Mouse (Mus musculus): ENCODE results near the gene Trim25. TPM values are rescaled to one million over a fixed set of nuclear protein-coding genes. Genes with fewer than 3 reads are reported as not detected.

Gene Trim25
- 3.1 and 3.6 TPM in 2 replicates for polyA plus RNA-seq (2016; fragmentation: Nextera tagmentation; extraction: Ambion mirVana)

DNA sequence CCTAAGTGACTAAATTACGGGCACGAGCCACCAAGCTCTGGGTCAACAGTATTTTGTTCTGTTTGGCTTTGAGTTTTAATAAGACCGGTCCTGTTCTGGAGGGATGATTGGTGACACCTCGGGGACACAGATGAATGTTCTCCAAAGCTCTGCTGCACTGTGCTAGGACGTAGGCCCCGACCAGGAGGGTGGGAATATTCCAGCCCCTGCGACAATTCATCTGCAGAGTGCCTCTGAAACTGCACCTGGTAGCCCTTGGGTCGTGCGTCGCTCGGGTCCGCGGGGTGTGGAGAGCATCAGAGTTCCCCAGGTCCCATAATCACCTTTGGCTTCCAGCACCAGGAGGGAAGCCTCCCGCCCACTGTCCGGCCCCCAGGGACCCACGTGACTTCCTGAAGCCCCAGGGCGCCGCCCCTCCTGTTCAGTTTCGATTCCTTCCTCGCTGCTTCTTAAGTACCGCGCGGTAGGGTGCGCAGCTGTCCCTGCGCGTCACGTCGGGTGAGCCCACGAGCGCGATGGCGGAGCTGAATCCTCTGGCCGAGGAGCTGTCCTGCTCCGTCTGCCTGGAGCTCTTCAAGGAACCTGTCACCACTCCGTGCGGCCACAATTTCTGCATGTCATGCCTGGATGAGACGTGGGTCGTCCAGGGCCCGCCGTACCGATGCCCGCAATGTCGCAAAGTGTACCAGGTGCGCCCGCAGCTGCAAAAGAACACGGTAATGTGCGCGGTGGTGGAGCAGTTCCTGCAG, at the start of gene Trim25:
Trim25 (plus strand) TSS at position 403 of the 749 bp plus-strand sequence.
- peaks cover 11% of the 10 kb centered on the region; the same call in 1 of the 2 replicates for H3K4me1 ChIP-seq
- H3K36me3 ChIP-seq: no peaks in the 10 kb centered on the region
- peak within 1 kb of the TSS; percentile 6; the same call in 1 of the 2 replicates for H3K27ac ChIP-seq (replicated peaks)
- H3K9ac ChIP-seq (replicated peaks): peak within 1 kb of the TSS; percentile 31; the same call in 1 of the 2 replicates
- peaks cover 30% of the 10 kb centered on the region for H3K27me3 ChIP-seq
- WGBS: 3% methylated on average over 48 of the region's 48 CpGs
- H3K4me2 ChIP-seq (replicated peaks): peak within 1 kb of the TSS; percentile 56
- H3K9me3 ChIP-seq: no peaks in the 10 kb centered on the region
- ATAC-seq (ENCODE audit: low FRiP score, low read depth): peak; percentile 34; the same call in 1 of the 2 replicates
- H3K4me3 ChIP-seq: peak within 1 kb of the TSS; percentile 44

DNA sequence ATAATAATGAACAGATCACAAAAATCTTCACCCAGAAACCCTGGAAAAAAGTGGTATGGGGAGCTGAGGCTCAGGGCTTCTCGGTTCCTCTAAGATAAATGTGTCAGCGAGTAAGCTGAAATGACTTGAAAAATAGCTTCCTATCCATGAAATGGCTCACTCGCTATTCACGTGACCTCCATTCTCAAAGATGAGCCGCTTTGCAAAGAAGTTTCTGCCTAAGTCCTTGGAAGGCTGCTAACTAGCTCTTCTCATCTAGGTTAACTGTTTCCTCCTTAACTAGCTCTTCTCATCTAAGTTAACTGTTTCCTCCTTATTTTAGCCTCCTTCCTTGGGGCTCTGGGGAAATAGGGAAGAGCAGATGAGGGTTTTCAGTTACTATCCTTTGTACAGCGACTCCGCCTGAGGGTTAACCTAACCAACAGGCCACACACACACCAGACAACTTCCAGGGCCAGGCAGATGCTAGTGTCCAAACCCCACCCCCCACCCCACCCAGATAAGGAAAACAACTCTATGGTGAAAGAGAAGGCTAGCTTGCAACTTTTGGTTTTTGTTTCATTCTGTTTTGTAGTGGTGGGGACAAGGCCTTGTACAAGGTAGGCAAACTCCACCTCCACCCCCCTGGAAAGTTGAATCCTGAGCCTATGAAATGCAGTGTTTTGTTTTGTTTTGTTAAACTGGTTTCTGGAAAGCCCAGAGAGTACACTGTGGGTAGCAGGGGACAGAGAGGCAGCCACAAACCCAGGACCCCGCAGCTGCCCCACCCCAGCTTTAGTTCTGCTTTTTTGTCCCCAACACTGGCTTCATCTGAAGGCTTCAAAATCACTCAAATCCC, 49.2 kb upstream of the Trim25 start:
- Histone ChIP-seq H3K9ac (replicated peaks) (no peak overlapping the region), H3K4me2 (replicated peaks) (no peak overlapping the region), H3K4me1 (peaks cover 13% of the 10 kb centered on the region), H3K4me3 (no peak overlapping the region), H3K27me3 (no peaks in the 10 kb centered on the region), H3K9me3 (no peaks in the 10 kb centered on the region), H3K36me3 (peaks cover 34% of the 10 kb centered on the region), H3K27ac (replicated peaks) (no peak overlapping the region)
- ATAC-seq (ENCODE audit: low FRiP score, low read depth): no peak
- 91% methylated on average over 8 of the region's 8 CpGs for WGBS

DNA sequence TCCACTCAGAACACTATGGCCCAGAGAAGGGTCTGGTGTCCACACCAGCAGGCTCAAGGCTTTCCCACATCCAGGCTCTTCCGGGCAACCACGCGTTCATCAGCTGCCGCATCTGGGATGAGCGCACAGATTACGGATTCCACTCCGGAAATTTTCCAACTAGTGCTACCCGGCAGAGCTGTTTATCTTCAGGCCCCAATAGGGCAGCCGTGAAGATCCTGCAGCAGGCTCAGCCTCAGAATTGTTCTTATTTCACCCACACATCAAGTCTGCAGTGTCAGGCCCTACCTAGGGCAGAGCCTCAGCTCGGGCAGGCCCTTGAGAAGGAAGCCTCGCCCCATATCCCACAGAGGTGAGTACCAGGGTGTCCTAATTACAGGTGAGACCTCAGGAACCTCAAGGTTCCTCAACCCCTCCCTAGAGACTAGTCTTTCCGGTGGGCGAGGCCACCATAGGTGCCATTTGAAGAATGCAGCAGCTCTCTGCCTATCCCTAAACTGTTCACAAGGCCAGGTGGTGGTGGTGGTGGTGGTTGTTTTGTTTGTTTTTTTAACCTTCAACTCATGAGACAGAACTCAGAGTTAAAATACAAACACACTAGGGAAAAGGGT, 48.4 kb upstream of the Trim25 start:
- no peaks in the 10 kb centered on the region for H3K9me3 ChIP-seq
- H3K9ac ChIP-seq (replicated peaks): no peak overlapping the region
- H3K4me3 ChIP-seq: no peak overlapping the region
- no peak for ATAC-seq (ENCODE audit: low FRiP score, low read depth)
- no peak overlapping the region for H3K4me2 ChIP-seq (replicated peaks)
- 90% methylated on average over 13 of the region's 13 CpGs for WGBS
- peaks cover 19% of the 10 kb centered on the region for H3K4me1 ChIP-seq
- no peak overlapping the region for H3K27ac ChIP-seq (replicated peaks)
- H3K27me3 ChIP-seq: no peaks in the 10 kb centered on the region
- peaks cover 27% of the 10 kb centered on the region for H3K36me3 ChIP-seq

DNA sequence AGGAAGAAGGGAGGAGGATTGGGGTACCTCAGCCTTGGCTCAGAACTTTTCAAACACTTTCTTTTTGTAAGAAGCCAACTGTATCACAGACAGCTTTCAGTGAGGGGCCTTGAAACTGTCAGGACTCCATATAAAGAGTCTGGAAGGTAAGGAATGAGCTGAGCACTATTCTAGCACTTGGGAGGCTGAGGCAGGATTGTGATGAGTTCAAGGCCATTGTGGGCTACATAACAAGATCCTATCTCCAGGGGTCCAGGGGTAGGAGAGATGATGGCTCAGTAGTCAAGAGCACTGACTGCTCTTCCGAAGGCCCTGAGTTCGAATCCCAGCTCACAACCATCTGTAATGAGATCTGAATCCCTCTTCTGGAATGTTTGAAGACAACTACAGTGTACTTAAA, 47.6 kb upstream of the Trim25 start:
- H3K4me1 ChIP-seq: peaks cover 19% of the 10 kb centered on the region
- ATAC-seq (ENCODE audit: low FRiP score, low read depth): no peak
- H3K27me3 ChIP-seq: no peaks in the 10 kb centered on the region
- no peak overlapping the region for H3K27ac ChIP-seq (replicated peaks)
- no peak overlapping the region for H3K4me2 ChIP-seq (replicated peaks)
- no peaks in the 10 kb centered on the region for H3K9me3 ChIP-seq
- no peak overlapping the region for H3K9ac ChIP-seq (replicated peaks)
- no peak overlapping the region for H3K4me3 ChIP-seq
- WGBS: 94% methylated on average over 2 of the region's 2 CpGs
- H3K36me3 ChIP-seq: peaks cover 21% of the 10 kb centered on the region

DNA sequence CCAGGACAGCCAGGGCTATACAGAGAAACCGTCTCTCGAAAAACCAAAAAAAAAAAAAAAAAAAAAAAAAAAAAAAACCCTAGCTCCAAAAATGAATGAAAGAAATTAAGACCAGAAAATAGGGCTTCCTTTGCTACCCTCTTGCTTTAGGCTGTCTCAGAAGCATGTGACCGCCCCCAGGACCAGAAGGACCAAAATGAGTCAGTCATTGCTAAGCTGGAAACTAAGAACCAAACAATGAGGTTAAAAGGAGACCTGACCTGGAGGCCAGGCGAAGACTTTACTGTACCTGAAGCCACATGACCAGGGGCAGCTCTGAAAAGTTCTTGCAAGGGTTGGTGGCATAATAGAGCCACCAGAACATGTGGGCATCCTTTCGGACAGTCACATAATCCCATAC, 47.1 kb upstream of the Trim25 start:
- WGBS: 95% methylated on average over 5 of the region's 5 CpGs
- no peak overlapping the region for H3K4me3 ChIP-seq

DNA sequence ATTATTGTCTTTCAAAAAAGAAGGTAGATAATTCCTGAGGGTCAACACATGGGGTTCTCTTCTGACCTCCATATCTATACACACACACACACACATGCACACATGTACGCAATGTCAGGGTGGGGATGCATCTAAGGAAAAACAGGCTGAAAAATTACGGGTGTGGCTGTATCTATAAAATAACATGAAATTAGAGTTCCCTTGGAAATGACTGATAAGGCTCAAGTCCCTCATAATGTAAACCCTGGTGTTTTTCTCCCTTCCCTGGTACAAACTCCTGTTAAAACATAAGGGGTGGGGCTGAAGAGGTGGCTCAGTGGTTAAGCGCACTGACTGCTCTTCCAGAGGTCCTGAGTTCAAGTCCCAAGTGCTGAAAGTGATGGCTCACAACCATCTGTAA, 45.6 kb upstream of the Trim25 start:
- Histone ChIP-seq H3K27me3 (no peaks in the 10 kb centered on the region), H3K36me3 (peaks cover 16% of the 10 kb centered on the region; the same call in 1 of the 2 replicates), H3K9ac (replicated peaks) (no peak overlapping the region), H3K4me1 (peaks cover 19% of the 10 kb centered on the region), H3K4me2 (replicated peaks) (no peak overlapping the region), H3K9me3 (no peaks in the 10 kb centered on the region), H3K27ac (replicated peaks) (no peak overlapping the region), H3K4me3 (no peak overlapping the region)
- 93% methylated on average over 3 of the region's 3 CpGs for WGBS
- no peak for ATAC-seq (ENCODE audit: low FRiP score, low read depth)

More for the DNA sequence above, 47.1 kb upstream of the Trim25 start:
- no peak overlapping the region for H3K27ac ChIP-seq (replicated peaks)
- peaks cover 19% of the 10 kb centered on the region for H3K4me1 ChIP-seq
- no peaks in the 10 kb centered on the region for H3K27me3 ChIP-seq
- no peak overlapping the region for H3K4me2 ChIP-seq (replicated peaks)
- no peak for ATAC-seq (ENCODE audit: low FRiP score, low read depth)
- H3K36me3 ChIP-seq: peaks cover 16% of the 10 kb centered on the region
- H3K9ac ChIP-seq (replicated peaks): no peak overlapping the region
- H3K9me3 ChIP-seq: no peaks in the 10 kb centered on the region

DNA sequence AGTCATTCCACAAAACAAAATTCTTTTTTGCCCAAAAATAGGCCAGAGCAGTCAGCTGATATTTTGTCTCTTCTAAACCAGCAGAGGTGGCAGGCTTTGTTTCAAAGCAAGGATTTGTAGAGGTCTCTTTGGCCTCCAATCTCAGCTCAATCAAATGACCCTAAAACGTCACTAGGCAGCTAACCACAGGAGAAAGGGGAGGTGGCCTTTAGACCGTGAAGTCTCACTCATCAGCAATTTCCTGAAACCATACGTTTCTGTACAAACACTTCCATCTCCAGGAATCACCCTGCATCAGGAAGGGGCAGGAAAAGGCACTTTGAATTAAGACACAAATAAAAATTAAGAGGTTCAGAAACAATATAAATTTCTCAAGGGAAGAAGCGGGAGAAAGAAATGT, 44.4 kb upstream of the Trim25 start:
- Histone ChIP-seq H3K9me3 (no peaks in the 10 kb centered on the region), H3K4me3 (peak overlapping the region; percentile 55), H3K27me3 (no peaks in the 10 kb centered on the region), H3K36me3 (peaks cover 12% of the 10 kb centered on the region; the same call in 1 of the 2 replicates), H3K9ac (replicated peaks) (peak overlapping the region; percentile 57; the same call in 1 of the 2 replicates), H3K4me1 (peaks cover 19% of the 10 kb centered on the region), H3K27ac (replicated peaks) (peak overlapping the region; percentile 43), H3K4me2 (replicated peaks) (peak overlapping the region; percentile 58)
- WGBS: 1% methylated on average over 4 of the region's 4 CpGs
- peak; percentile 70; the same call in 1 of the 2 replicates for ATAC-seq (ENCODE audit: low FRiP score, low read depth)

DNA sequence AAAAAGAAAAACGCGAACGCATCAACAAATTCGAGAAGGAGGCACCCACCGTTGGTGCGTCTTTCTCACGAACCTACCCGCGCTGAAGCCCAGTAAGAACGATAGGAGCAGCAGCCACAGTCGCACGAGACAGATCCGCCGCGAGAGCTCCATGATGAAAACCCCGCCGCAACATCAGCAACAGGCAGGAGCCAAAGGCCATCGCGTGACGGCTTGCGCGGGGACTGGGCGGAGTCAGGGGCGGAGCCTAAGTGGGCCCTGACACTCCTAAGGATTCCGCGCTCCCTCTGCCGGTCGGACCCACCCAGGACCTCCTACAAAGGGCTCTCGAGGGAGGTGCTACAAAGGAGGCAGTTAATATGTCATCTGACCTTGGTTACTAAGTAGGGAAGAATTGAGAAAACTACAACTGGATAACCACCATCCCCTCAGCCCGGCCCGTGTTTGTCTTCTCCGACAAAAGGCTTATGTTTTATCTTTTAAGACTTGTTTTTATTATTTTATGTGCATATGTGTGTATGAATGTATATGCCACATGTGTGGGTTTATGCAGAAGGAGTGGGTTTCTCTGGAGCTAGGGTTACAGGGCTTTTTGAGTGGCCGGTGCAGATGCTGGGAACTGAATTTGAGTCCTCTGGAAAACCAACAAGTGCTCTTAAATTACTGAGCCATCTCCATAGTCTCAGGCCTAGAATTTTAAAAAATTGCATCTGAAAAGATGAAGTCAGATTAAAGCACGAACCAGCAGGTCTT, 43.8 kb upstream of the Trim25 start, which contains the start of gene Scpep1:
Scpep1 (minus strand) TSS at position 249 of the 753 bp plus-strand sequence.
- Histone ChIP-seq H3K4me2 (replicated peaks) (peak within 1 kb of the TSS; percentile 58), H3K27me3 (no peaks in the 10 kb centered on the region), H3K9me3 (no peaks in the 10 kb centered on the region), H3K27ac (replicated peaks) (peak within 1 kb of the TSS; percentile 43), H3K4me3 (peak within 1 kb of the TSS; percentile 55), H3K9ac (replicated peaks) (peak within 1 kb of the TSS; percentile 57; the same call in 1 of the 2 replicates), H3K36me3 (0 out of 2 replicates have a peak, but pooled peaks cover 7% of the 10 kb centered on the region), H3K4me1 (peaks cover 19% of the 10 kb centered on the region)
- ATAC-seq (ENCODE audit: low FRiP score, low read depth): peak; percentile 98
- WGBS: 5% methylated on average over 34 of the region's 34 CpGs

DNA sequence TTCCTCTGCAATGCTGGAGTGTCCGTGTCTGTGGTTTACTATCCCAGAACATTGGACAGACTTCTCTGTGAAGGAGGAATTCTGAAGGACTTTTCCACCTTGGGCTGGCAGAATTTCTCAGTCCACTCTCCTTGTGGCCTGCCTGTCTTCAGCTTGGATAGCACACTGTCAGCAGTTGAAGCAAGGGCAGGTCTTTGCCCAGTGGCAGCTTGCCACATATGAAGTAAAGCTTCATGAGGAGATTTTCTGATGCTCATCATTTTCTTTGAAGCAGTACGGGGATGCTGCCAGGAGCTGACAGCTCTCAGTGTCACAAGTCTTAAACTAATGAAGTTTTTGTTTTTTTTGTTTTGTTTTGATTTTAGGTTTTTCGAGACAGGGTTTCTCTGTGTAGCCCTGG, 40.3 kb upstream of the Trim25 start:
- H3K4me3 ChIP-seq: no peak overlapping the region
- no peak overlapping the region for H3K9ac ChIP-seq (replicated peaks)
- H3K36me3 ChIP-seq: no peaks in the 10 kb centered on the region
- H3K4me1 ChIP-seq: peaks cover 14% of the 10 kb centered on the region
- WGBS: 90% methylated on average over 3 of the region's 3 CpGs
- ATAC-seq (ENCODE audit: low FRiP score, low read depth): no peak
- H3K4me2 ChIP-seq (replicated peaks): no peak overlapping the region
- H3K9me3 ChIP-seq: no peaks in the 10 kb centered on the region
- no peaks in the 10 kb centered on the region for H3K27me3 ChIP-seq
- no peak overlapping the region for H3K27ac ChIP-seq (replicated peaks)

DNA sequence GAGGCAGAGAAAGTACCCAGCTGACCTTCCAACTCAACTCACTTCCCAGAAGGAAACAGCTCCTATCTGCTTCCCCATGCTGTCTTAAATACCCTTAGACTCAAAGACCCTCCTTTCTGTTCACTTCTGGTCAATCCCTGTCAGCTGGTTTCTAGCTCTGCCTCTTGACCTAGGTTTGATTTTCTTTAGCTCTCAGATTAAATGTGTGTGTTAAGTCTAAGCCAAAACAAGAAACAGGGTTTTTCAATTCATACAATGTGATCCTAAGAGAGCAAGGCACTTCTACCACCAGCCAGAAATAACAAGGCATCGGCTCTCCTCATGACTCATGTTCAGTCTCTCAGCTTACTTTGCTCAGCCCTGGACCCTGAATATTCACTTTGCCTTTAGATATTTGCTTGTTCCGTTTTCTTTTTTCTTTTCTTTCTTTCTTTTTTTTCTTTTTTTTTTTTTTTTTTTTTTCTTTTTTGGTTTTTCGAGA, 32.3 kb upstream of the Trim25 start, which contains the start of gene Elobl:
Elobl (minus strand) TSS at position 51 of the 481 bp plus-strand sequence.
- Histone ChIP-seq H3K27ac (replicated peaks) (no peak within 1 kb of the TSS), H3K9ac (replicated peaks) (no peak within 1 kb of the TSS), H3K9me3 (no peaks in the 10 kb centered on the region), H3K27me3 (no peaks in the 10 kb centered on the region), H3K4me2 (replicated peaks) (no peak within 1 kb of the TSS), H3K4me3 (no peak within 1 kb of the TSS), H3K4me1 (no peaks in the 10 kb centered on the region), H3K36me3 (no peaks in the 10 kb centered on the region)
- 83% methylated on average over 3 of the region's 3 CpGs for WGBS
- no peak for ATAC-seq (ENCODE audit: low FRiP score, low read depth)

DNA sequence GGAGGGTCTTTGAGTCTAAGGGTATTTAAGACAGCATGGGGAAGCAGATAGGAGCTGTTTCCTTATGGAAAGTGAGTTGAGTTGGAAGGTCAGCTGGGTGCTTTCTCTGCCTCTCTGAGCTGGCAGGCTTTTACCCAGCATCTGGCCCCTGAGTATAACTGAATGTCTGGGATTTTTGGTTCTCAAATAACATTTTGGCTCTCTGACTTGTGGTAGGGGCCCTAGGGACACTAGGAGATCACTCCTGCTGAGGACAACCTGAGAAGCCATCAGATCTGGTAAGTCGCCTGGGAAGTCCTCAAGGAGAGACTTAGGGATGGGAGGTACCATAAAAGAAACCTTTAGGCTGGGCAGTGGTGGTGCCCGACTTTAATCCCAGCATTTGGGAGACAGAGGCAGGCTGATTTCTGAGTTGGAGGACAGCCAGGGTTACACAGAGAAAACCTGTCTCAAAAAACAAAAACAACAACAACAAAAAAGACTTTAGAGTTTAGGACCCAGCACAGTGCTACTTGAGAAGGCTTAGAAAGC, 28.9 kb upstream of the Trim25 start, which contains the start of gene Coil:
Coil (plus strand) TSS at position 51 of the 531 bp plus-strand sequence.
- WGBS: 35% methylated on average over 2 of the region's 2 CpGs
- H3K27ac ChIP-seq (replicated peaks): no peak within 1 kb of the TSS

More for the DNA sequence above, 28.9 kb upstream of the Trim25 start, which contains the start of gene Coil:
- Histone ChIP-seq H3K27me3 (no peaks in the 10 kb centered on the region), H3K9me3 (no peaks in the 10 kb centered on the region), H3K4me2 (replicated peaks) (no peak within 1 kb of the TSS), H3K4me1 (peaks cover 8% of the 10 kb centered on the region), H3K36me3 (no peaks in the 10 kb centered on the region), H3K4me3 (no peak within 1 kb of the TSS), H3K9ac (replicated peaks) (no peak within 1 kb of the TSS)
- no peak for ATAC-seq (ENCODE audit: low FRiP score, low read depth)
